Mouse (Mus musculus) cerebral cortex, adult 2 months (tissue): ENCODE results near the gene Iyd.

Source experiments
- WGBS: fragments of 180-500 bp; shearing (Covaris S2); methylation state at CpG from one replicate; pipeline ENCODE4 v1.1.7; 2018; 5-methylcytosine and 5-hydroxymethylcytosine counted together

The Iyd gene

DNA sequence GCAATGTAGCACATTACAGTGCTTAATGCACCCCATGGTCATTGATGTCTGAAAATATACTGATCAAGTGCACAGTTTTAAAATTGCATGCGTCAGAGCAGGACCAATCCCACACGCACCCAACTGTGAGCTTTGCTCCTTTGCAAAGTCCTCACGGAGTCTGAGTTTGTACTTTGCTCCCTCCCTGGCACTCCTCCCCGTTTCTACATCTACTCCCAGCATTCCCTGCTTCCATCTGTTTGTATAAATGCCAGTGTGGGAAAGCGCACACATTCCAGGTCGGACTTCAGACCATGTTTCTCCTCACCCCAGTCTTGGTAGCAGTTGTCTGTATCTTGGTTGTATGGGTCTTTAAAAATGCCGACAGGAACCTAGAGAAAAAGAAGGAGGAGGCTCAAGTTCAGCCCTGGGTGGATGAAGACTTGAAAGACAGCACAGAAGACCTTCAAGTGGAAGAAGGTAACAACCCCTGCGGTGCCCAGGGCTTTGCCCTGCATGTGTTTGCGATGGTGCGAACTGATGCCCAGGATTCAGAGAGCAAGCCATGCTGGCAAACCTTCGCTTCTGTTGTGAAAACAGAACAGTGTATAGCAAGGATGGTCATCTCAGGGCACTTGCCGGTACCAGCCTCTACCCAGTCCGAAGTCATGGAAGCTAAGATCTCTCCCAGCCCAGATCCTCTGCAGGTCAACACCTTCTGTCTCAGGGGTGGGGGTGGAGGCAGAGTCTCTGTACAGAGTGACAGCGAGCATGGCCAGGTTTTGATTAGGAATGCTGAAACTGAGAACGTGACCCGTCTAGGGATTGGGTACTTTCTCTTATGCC is at the start of gene Iyd:
Gene Iyd (plus strand): TSS at position 238 of the 825 bp plus-strand sequence.
- WGBS, result 77% methylated on average over 16 of the region's 16 CpGs

DNA sequence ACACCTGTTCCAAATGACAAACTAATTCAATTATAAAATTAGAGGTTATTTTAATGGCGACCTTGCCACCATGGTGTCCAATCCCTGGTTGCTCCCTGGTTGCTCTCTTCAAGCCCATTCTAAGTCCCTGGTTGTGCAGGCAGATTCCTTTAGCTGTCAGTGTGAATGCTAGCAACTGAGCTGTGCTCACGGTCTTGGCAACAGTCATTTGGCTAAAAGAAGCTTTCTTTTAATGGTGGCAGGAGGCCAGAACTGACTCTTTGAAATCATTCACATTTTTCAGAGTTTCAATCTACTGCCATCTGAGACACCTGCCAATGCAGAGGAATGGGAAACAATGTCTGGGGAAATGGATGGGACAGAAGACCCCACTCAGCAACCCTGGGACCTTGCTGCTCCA is 43.2 kb upstream of the Iyd start:
- WGBS, result 36% methylated on average over 2 of the region's 2 CpGs

GRCm38 (mm10) chr10:3500846-3501245 is 39.2 kb upstream of the Iyd start:
- 91% methylated on average over 6 of the region's 6 CpGs for WGBS

DNA sequence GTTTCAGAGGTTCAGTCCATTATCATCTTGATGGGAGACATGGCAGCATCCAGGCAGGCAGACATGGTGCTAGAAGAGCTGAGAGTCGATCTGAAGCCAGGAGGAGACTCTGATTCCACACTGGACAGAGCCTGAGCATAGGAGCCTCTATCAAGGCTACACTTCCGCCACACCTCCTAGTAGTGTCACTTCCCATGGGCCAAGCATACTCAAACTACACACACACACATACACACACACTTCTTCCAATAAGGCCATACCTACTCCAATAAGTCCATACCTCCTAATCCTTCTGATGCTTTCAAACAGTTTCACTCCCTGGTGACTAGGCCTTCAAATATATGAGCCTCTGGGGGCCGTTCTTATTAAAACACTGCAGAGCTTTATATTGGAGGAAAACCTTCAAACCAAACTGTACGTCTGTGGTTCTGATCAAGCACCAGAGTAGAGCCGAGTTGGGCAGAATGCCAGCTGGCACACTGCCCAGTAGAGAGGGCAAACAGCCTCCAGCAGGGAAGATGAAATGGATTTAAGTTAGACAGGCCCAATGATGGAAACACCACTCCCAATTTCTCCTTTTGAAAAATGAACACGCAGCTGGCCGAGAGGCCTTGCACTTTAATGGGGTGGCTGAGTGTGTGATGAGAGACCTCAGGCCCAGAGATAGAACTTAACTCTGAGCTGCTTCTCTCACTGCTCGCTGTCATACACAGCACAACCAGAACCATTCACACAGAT is 32.4 kb upstream of the Iyd start:
- whole genome bisulfite sequencing, result 60% methylated on average over 8 of the region's 8 CpGs

- WGBS, result 73% methylated on average over 2 of the region's 2 CpGs
These were observed 31.8 kb upstream of the Iyd start for GRCm38 (mm10) chr10:3508222-3508588.

- WGBS, result 75% methylated on average over 2 of the region's 2 CpGs
These were observed 31.3 kb upstream of the Iyd start for GRCm38 (mm10) chr10:3508746-3509145.

- 67% methylated on average over 7 of the region's 7 CpGs for WGBS
These were observed 30.3 kb upstream of the Iyd start for GRCm38 (mm10) chr10:3509663-3510277.

GRCm38 (mm10) chr10:3510486-3510885 is 29.6 kb upstream of the Iyd start:
- WGBS, result 79% methylated on average over 3 of the region's 3 CpGs

DNA sequence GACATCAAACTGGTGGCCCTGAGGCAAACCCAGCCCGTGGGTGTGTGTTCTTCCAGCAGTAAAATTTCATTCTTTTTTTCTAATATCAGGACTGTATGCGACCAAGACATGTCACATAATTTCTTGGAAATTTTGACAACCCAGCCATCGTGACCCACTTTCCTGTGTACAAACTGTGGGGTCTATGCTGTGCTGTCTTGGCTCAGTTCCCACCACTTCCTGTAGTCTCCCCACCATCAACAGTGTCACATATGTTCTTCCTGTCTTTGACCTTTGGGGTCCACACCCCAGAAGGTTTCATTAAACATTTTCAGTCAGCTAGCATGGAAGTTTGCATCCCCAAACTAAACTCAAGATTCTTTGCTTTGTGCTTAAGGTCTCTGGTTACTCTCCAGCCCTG is 28.6 kb upstream of the Iyd start:
- 86% methylated on average over 3 of the region's 3 CpGs for WGBS

DNA sequence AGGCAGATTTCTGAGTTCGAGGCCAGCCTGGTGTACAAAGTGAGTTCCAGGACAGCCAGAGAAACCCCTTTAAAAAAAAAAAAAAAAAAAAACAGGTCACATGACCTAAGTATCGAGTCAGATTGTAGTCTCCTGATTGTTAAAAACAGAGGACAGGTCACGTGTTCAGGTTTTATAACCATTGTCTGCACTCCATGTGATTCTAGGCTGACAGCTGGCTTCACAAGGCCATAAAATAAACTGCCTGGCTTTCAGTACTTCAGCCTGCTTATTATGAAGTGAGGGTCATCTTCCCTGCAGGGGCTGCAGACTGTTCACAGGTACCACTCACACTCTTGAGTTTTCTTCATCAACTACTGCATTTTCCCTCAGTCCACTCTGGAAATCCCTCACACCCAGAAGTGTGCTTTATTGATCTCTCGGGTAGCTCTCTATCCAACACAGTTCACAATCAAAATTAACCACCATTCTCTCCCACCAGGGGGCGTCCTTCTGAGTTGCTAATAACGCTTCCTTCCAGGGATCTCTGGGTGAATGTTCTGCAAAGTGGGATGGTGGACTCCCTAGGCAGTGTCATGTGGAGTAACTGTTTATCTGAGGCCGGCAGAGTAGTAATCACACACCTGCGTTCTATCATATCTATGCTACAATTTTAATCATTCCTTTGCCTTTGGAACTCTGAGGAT is 27.3 kb upstream of the Iyd start:
- 75% methylated on average over 8 of the region's 8 CpGs for WGBS

- WGBS, result 36% methylated on average over 6 of the region's 6 CpGs
These were observed 26.1 kb upstream of the Iyd start for GRCm38 (mm10) chr10:3513947-3514346.

- WGBS, result 86% methylated on average over 1 of the region's 1 CpGs
These were observed 25.4 kb upstream of the Iyd start for GRCm38 (mm10) chr10:3514634-3515033.

- WGBS, result 63% methylated on average over 6 of the region's 6 CpGs
These were observed 23.6 kb upstream of the Iyd start for GRCm38 (mm10) chr10:3516442-3516841.

DNA sequence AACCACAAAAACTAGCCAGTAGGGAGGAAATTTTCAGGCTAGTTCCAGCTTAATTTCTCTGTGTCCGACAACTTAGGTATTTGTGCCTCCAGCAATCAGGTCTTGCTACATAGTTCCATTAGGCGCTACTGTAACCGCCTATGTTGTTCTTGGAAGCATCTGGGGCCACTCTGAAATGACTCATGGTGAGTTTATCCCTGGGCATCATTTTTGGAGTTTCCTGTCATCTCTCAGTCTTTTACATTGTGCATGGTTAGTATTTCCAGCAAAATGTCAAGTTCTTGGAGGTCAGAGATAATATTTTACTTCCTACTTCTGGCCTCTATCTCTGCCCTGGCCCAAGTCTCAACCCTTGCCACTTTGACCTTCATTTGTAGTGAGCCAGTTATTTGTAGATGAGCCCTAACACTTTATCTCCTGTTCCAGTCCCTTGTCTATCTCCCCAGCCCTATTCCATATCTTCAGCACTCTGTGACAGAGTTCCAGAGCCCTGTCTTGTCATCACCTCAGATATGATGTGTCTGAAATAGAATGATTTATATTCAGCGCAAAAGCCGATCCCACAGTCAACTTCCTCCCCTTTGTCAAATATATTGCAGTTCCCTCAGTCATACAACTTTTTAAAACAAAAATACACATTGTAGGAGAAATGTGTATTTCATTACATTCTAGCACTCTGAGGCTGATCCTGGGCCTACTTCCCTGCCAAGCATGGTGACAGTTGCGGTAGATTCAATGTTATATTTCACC is 16.8 kb upstream of the Iyd start:
- WGBS, result 75% methylated on average over 6 of the region's 6 CpGs

DNA sequence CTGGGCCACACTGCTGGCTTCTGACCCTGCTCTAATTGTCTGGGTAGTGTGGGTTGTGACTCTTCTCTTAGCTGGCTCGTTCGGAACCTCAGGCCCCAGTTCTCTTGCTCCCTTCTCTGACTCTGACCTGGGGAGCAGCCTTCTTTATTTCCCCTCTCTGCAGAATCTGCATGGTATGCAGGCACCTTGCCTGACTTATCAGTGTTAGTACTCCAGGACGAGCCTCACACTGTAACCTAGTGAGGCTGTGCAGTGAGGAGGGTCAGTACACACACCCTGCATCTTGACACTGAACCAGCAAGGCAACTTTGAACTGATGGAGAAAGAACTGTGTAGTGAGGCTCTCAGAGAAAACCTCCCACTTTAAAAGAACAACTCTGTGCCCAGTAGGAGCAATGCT is 15.5 kb upstream of the Iyd start:
- WGBS, result 88% methylated on average over 3 of the region's 3 CpGs

- WGBS, result 37% methylated on average over 2 of the region's 2 CpGs
These were observed 14.5 kb upstream of the Iyd start for GRCm38 (mm10) chr10:3525420-3526019.

GRCm38 (mm10) chr10:3529807-3530206 is 10.2 kb upstream of the Iyd start:
- WGBS, result 73% methylated on average over 4 of the region's 4 CpGs

DNA sequence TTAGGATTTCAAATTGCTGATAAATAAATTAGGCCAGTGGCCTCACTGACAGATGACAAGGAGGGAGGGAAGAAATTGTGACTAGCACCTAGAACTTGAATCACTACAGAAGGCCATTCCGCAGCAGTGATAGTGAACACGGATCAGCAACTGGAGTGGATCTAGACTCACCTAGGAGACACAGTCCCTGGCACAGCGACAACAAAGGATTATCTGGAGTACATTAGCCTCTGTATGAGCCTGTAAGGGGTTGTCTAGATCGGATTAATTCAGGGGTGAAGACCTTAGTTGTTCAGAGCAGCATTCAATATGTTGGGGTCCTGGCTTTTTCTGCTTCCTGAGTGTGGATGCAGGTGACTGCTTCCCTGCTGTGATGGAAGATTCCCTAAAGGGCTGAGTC is 9.4 kb upstream of the Iyd start:
- WGBS, result 80% methylated on average over 4 of the region's 4 CpGs

DNA sequence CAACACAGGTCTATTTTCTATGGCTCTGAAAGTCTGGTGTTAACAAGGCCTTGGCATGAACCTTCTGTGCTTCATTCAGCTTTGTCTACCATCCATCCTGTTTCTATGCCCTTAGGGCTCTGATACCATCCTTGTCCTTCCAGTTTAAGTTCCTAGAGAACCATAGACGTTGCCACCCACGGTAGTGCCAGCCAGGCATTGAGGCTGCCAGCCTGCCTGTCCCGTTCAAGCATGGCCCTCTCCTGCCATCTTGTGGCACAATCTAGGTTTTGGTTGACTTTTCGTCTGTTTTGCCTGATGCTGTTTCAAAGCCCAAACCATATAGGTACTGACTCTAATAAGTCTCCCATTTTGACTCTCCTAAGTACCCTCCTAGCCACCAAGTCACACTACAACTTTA is 8.7 kb upstream of the Iyd start:
- under 1% methylated on average over 4 of the region's 4 CpGs for WGBS

DNA sequence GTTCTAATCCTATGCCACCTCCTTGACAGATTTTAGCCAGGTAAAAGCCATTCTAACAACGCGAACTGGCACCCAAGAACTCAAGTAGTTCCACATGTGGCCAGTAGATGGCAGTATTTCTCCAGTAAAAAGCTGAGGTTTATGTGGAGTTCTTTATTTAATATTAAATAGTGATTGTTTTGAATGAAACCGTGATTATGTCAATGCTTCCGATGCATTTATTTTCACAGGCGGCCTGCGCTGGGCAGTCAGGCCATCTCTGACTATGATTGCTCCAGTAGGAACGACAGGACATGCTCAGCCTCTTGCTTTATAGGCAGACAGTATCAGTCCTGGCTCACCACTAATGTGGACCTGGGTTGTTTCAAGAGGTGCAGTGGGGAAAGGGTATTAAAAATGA is 5.6 kb upstream of the Iyd start:
- 3% methylated on average over 7 of the region's 7 CpGs for WGBS

GRCm38 (mm10) chr10:3536361-3536760 is 3.7 kb upstream of the Iyd start:
- 85% methylated on average over 1 of the region's 1 CpGs for WGBS
